Mouse (Mus musculus): ENCODE measurements around the gene Usp24. TPM values are rescaled to one million over a fixed set of nuclear protein-coding genes. Genes with fewer than 3 reads are reported as not detected.

Usp24 gene
- total and polyA plus RNA-seq, 2 experiments from 2014 or later = 10.2 to 28.6 TPM

DNA sequence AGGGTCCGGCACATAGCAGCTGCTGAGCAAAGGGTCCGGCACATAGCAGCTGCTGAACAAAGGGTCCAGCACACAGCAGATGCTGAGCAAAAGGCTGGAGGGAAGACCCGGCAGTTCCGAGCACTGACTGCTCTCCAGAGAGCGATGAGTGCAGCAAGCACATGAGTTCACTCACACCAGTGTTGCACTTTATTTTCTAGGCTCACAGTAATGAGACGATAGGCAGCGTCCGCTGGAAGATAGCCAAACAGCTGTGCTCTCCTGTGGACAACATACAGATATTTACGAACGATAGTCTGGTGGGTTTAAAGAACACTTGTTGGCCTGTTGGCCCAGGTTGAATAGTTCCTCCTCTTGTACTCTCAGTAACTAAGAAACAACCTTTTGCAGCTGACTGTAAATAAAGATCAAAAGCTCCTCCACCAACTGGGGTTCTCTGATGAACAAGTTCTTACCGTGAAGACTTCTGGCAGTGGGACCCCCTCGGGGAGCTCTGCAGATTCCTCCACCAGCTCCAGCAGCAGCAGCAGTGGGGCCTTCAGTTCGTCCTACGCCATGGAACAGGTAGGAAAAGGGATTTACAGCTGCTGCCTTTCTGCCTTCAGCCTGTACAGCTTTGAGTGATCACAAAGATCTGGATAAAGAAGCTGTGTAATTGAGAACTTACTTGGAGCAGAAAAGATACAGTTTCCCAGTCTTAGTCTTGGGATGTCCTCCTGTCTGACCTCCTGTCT is 63.0 kb downstream of the Usp24 start:
- Histone ChIP-seq H3K27me3 (ENCODE audit: insufficient read depth, low read length) (no peaks in the 10 kb centered on the region), H3K4me1 (ENCODE audit: insufficient read depth, low read length) (no peaks in the 10 kb centered on the region), H3K9me3 (ENCODE audit: low read length) (no peaks in the 10 kb centered on the region), H3K4me3 (ENCODE audit: low read depth, low read length) (no peak overlapping the region), H3K36me3 (ENCODE audit: insufficient read depth, low read length) (peaks cover 34% of the 10 kb centered on the region), H3K4me2 (ENCODE audit: low read depth, low read length, poor library complexity, severe bottlenecking) (no peak overlapping the region), H3K9ac (replicated peaks; ENCODE audit: low read length, poor library complexity, severe bottlenecking) (no peak overlapping the region), H3K27ac (ENCODE audit: low read depth, low read length) (no peak overlapping the region)
- peak; percentile 17 for DNase-seq (ENCODE audit: low spot score)
- TF ChIP-seq CTCF (IDR thresholded peaks at IDR 0.05) = no peak
- ATAC-seq (ENCODE audit: low FRiP score) = no peak
- 76% methylated on average over 14 of the region's 14 CpGs for WGBS

DNA sequence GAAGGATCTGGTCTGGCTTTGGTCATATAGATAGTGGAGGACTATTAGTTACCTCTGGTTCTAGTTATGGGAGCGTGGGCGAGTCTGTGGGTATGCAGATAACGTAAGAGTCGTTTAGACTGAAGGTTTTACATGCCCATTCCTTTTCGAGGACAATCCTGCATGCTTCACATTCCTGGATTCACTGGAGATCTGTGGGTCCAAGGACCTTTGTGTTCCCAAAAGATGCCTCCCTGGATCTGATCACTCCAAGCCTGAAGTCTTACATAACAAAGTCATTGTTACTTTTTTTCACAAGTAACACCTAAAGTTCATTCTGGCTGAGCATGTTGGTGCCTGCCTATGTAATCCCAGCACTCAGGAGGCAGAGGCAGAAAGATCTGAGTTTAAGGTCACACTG is 65.1 kb downstream of the Usp24 start:
- no peak overlapping the region for H3K27ac ChIP-seq (ENCODE audit: low read depth, low read length)
- H3K4me2 ChIP-seq (ENCODE audit: low read depth, low read length, poor library complexity, severe bottlenecking) = no peak overlapping the region
- no peaks in the 10 kb centered on the region for H3K4me1 ChIP-seq (ENCODE audit: insufficient read depth, low read length)
- DNase-seq (ENCODE audit: low spot score) = no peak
- ATAC-seq (ENCODE audit: low FRiP score) = no peak
- H3K9me3 ChIP-seq (ENCODE audit: low read length) = no peaks in the 10 kb centered on the region
- no peak overlapping the region for H3K4me3 ChIP-seq (ENCODE audit: low read depth, low read length)
- 93% methylated on average over 5 of the region's 5 CpGs for WGBS
- H3K36me3 ChIP-seq (ENCODE audit: insufficient read depth, low read length) = peaks cover 45% of the 10 kb centered on the region
- TF ChIP-seq CTCF (IDR thresholded peaks at IDR 0.05) = no peak
- no peak overlapping the region for H3K9ac ChIP-seq (replicated peaks; ENCODE audit: low read length, poor library complexity, severe bottlenecking)
- no peaks in the 10 kb centered on the region for H3K27me3 ChIP-seq (ENCODE audit: insufficient read depth, low read length)

DNA sequence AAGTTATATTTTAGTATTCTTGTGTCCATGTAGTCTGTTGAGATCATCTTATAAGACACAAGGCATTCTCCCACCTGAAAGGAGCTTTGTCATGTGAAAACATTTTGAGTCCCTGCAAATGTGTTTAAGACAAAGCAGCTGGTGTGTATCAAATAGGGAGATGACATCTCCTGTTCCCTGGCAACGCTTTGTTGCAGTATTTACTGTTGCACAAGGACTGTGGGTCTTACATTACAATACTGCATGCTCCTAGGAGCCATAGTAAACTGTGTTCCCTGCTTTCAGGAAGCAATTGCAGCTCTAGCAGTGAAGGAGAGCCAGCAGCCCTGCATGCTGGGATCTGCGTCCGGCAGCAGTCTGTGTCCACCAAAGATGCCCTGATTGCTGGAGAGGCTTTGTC is 73.9 kb downstream of the Usp24 start:
- no peaks in the 10 kb centered on the region for H3K9me3 ChIP-seq (ENCODE audit: low read length)
- 64% methylated on average over 3 of the region's 3 CpGs for WGBS
- ATAC-seq (ENCODE audit: low FRiP score) = no peak
- TF ChIP-seq CTCF (IDR thresholded peaks at IDR 0.05) = no peak
- H3K4me2 ChIP-seq (ENCODE audit: low read depth, low read length, poor library complexity, severe bottlenecking) = no peak overlapping the region
- no peak for DNase-seq (ENCODE audit: low spot score)
- H3K36me3 ChIP-seq (ENCODE audit: insufficient read depth, low read length) = peaks cover 59% of the 10 kb centered on the region
- H3K4me1 ChIP-seq (ENCODE audit: insufficient read depth, low read length) = no peaks in the 10 kb centered on the region
- H3K4me3 ChIP-seq (ENCODE audit: low read depth, low read length) = no peak overlapping the region
- no peak overlapping the region for H3K9ac ChIP-seq (replicated peaks; ENCODE audit: low read length, poor library complexity, severe bottlenecking)
- no peak overlapping the region for H3K27ac ChIP-seq (ENCODE audit: low read depth, low read length)
- no peaks in the 10 kb centered on the region for H3K27me3 ChIP-seq (ENCODE audit: insufficient read depth, low read length)

DNA sequence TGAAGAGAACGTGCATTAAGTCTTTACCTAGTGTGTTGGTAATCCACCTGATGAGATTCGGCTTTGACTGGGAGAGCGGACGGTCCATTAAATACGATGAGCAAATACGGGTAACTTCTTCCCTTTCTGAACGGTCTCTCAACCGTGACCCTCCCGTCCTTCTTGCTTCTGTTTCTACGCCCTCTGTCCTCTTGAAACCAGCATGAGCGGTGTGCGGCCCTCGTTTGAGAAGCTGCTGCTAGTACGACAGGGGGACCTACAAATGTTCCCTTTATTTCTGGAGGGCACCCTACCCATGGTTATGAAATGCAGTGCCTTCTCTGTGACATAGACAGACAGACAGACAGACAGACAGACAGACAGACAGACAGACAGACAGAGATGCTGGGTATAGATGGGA is 93.6 kb downstream of the Usp24 start:
- Histone ChIP-seq H3K4me1 (ENCODE audit: insufficient read depth, low read length) (no peaks in the 10 kb centered on the region), H3K36me3 (ENCODE audit: insufficient read depth, low read length) (peaks cover 57% of the 10 kb centered on the region), H3K4me2 (ENCODE audit: low read depth, low read length, poor library complexity, severe bottlenecking) (no peak overlapping the region), H3K9ac (replicated peaks; ENCODE audit: low read length, poor library complexity, severe bottlenecking) (no peak overlapping the region), H3K9me3 (ENCODE audit: low read length) (no peaks in the 10 kb centered on the region), H3K4me3 (ENCODE audit: low read depth, low read length) (no peak overlapping the region), H3K27me3 (ENCODE audit: insufficient read depth, low read length) (no peaks in the 10 kb centered on the region), H3K27ac (ENCODE audit: low read depth, low read length) (no peak overlapping the region)
- DNase-seq (ENCODE audit: low spot score) = no peak
- WGBS = 77% methylated on average over 14 of the region's 14 CpGs
- no peak for TF ChIP-seq CTCF (IDR thresholded peaks at IDR 0.05)
- no peak for ATAC-seq (ENCODE audit: low FRiP score)

DNA sequence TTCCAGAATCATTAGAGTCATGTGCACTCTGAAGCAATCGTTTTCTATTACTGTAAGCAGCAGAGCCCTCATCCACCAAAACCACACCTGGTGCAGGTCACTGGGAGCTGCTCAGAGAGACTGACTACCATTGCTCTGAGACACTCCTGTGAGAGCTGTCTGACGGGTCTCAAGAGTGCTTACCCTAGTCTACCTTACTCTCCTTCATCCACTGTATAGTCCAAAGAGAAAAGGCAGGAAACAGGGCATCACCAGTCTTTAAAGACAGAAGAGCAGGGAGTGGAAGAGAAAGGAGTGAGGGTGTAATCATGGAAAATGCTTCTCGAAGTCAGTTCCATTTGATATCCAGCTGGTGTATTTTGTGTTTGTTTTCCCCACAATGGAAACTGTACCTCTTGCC is 103.2 kb downstream of the Usp24 start:
- H3K4me1 ChIP-seq (ENCODE audit: insufficient read depth, low read length) = no peaks in the 10 kb centered on the region
- H3K9ac ChIP-seq (replicated peaks; ENCODE audit: low read length, poor library complexity, severe bottlenecking) = no peak overlapping the region
- WGBS = 91% methylated on average over 3 of the region's 3 CpGs
- DNase-seq (ENCODE audit: low spot score) = no peak
- H3K4me2 ChIP-seq (ENCODE audit: low read depth, low read length, poor library complexity, severe bottlenecking) = no peak overlapping the region
- no peak for TF ChIP-seq CTCF (IDR thresholded peaks at IDR 0.05)
- H3K4me3 ChIP-seq (ENCODE audit: low read depth, low read length) = no peak overlapping the region
- H3K27me3 ChIP-seq (ENCODE audit: insufficient read depth, low read length) = no peaks in the 10 kb centered on the region
- H3K27ac ChIP-seq (ENCODE audit: low read depth, low read length) = no peak overlapping the region
- H3K9me3 ChIP-seq (ENCODE audit: low read length) = no peaks in the 10 kb centered on the region
- peaks cover 57% of the 10 kb centered on the region for H3K36me3 ChIP-seq (ENCODE audit: insufficient read depth, low read length)
- no peak for ATAC-seq (ENCODE audit: low FRiP score)

DNA sequence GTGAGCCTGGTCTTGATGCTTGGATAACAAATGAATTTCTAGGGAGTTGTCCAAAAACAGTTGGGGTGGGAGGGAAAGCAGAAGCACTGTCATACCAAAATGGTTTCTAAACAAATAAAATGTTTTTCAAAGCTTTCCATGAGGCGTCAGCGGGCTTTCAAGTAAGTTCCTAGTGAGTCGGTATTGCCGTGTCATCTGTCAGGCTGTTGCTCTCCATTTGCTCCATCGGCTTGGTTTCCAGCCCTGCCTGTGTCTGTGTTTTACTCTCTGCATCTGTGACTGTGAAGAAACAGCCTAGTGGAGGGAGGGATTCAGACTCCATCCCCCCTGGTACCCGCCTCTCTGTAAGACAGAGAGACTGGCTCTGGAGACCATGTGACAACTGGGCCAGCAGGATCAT is 103.8 kb downstream of the Usp24 start:
- Histone ChIP-seq H3K4me3 (ENCODE audit: low read depth, low read length) (no peak overlapping the region), H3K9ac (replicated peaks; ENCODE audit: low read length, poor library complexity, severe bottlenecking) (no peak overlapping the region), H3K4me1 (ENCODE audit: insufficient read depth, low read length) (no peaks in the 10 kb centered on the region), H3K27me3 (ENCODE audit: insufficient read depth, low read length) (no peaks in the 10 kb centered on the region), H3K4me2 (ENCODE audit: low read depth, low read length, poor library complexity, severe bottlenecking) (no peak overlapping the region), H3K9me3 (ENCODE audit: low read length) (no peaks in the 10 kb centered on the region), H3K36me3 (ENCODE audit: insufficient read depth, low read length) (peaks cover 58% of the 10 kb centered on the region), H3K27ac (ENCODE audit: low read depth, low read length) (no peak overlapping the region)
- no peak for ATAC-seq (ENCODE audit: low FRiP score)
- DNase-seq (ENCODE audit: low spot score) = no peak
- WGBS = 92% methylated on average over 6 of the region's 6 CpGs
- no peak for TF ChIP-seq CTCF (IDR thresholded peaks at IDR 0.05)
